Mouse (Mus musculus): ENCODE measurements around the gene Dyrk1a. TPM values are rescaled to one million over a fixed set of nuclear protein-coding genes. Genes with fewer than 3 reads are reported as not detected.

Dyrk1a gene
- 9.0 and 10.3 TPM in 2 replicates for polyA plus RNA-seq (2016; fragmentation: Nextera tagmentation; extraction: Ambion mirVana)

DNA sequence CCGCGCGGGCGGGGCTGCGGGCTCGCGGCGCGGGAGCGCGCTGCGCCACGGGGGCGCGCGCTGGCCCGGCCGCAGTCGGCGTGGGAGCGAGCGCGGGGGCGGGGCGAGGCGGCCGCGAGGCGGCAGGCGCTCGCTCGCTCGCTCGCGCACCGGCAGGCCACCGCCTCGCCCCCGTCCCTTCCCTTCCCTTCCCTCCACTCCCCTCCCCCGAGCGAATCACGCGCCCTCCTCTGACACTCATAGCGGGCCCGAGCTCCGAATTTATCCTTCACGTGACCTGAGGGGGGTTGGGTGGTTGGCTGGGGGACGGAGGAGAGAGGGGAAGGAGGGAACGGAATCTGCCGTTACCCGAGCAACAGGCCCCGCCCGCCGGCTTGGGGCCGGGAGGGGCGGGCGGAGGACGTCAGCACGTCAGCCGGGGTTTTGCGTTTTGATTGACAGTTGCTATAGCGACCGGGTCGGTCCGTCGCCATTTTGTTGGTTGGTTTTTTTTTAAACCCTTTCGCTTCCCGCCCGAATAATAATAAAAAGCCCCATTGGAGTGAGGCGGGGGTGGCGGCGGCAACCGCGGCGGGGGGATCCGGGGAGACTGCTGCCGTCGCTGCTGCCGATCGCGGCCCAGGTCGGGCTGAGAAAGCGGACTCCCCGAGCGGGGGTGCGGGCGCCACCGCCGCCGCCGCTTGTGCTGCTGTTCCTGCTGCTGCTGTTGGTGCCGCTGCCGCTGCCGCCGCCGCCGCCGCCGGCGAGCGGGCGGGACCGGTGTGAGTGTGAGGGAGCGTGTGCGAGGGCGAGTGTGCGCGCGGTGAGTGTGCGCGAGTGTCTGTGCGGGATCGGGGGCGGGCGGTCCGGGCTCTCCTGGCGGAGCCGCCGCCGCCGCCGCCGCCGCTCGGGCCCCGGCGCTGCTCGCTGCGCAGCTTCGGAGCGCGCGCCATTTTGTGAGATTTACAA is at the start of gene Dyrk1a:
Gene Dyrk1a, plus strand, starts transcription at position 782 of the 948 bp plus-strand sequence.
- WGBS = under 1% methylated on average over 98 of the region's 133 CpGs
- Histone ChIP-seq H3K9ac (peak within 1 kb of the TSS; percentile 100), H3K27me3 (no peaks in the 10 kb centered on the region), H3K27ac (peak within 1 kb of the TSS; percentile 100), H3K4me1 (peaks cover 16% of the 10 kb centered on the region), H3K4me2 (replicated peaks) (peak within 1 kb of the TSS; percentile 71), H3K4me3 (peak within 1 kb of the TSS; percentile 93), H3K36me3 (no peaks in the 10 kb centered on the region), H3K9me3 (no peaks in the 10 kb centered on the region)
- peak; percentile 90 for ATAC-seq (ENCODE audit: insufficient number of reproducible peaks, insufficient read depth, low FRiP score, low TSS enrichment)

DNA sequence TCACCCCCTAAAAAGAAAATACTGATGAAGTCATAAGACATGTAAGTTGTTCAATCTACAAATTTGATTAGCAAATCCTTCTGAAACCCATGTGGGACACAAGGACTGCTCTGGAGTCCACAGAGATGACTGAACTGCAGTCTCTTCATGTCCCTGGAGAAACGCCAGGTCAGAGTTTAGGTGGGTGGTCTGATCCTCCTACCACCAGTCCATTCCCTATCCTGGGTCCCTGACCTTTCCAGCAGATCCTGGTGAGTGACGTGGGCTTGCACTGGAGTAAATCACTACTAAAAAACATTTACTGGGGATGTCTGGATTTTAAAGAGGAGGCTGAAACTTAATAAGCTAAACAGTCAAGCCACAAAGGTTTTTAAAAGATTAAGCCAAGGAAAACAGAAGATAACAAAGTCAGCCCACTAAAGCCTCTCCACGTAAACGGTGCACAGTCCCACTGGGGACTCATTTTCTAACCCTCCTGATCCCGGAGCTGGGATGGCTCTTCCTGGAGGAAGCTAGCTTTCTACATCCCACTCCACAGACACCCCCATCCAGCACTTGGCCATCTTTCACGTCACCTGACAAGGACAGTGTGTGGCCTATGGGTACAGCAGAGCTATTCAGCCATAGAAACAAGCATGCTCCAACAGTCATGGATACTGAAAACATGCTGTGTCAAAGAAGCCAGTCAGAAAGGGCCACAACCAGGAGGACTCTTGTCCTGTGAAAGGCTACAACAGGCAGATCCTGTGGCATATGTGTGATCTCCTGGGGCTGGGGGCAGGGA is 46.0 kb upstream of the Dyrk1a start:
- H3K27me3 ChIP-seq = no peaks in the 10 kb centered on the region
- no peaks in the 10 kb centered on the region for H3K36me3 ChIP-seq
- H3K27ac ChIP-seq = no peak overlapping the region
- WGBS = 61% methylated on average over 6 of the region's 6 CpGs
- no peak overlapping the region for H3K4me2 ChIP-seq (replicated peaks)
- peaks cover 26% of the 10 kb centered on the region for H3K4me1 ChIP-seq
- no peak overlapping the region for H3K4me3 ChIP-seq
- no peaks in the 10 kb centered on the region for H3K9me3 ChIP-seq
- ATAC-seq (ENCODE audit: insufficient number of reproducible peaks, insufficient read depth, low FRiP score, low TSS enrichment) = no peak
- peak overlapping the region; percentile 24; the same call in 1 of the 2 replicates for H3K9ac ChIP-seq

GRCm38 (mm10) chr16:94524691-94525090 is 45.1 kb upstream of the Dyrk1a start:
- no peak overlapping the region for H3K27ac ChIP-seq
- no peaks in the 10 kb centered on the region for H3K27me3 ChIP-seq
- ATAC-seq (ENCODE audit: insufficient number of reproducible peaks, insufficient read depth, low FRiP score, low TSS enrichment) = no peak
- H3K4me3 ChIP-seq = no peak overlapping the region
- H3K9ac ChIP-seq = no peak overlapping the region
- H3K36me3 ChIP-seq = no peaks in the 10 kb centered on the region
- H3K9me3 ChIP-seq = no peaks in the 10 kb centered on the region
- 72% methylated on average over 9 of the region's 9 CpGs for WGBS
- no peak overlapping the region for H3K4me2 ChIP-seq (replicated peaks)
- peaks cover 22% of the 10 kb centered on the region for H3K4me1 ChIP-seq

GRCm38 (mm10) chr16:94525955-94526343 is 43.9 kb upstream of the Dyrk1a start:
- WGBS = under 1% methylated on average over 24 of the region's 24 CpGs
- ATAC-seq (ENCODE audit: insufficient number of reproducible peaks, insufficient read depth, low FRiP score, low TSS enrichment) = peak; percentile 68
- Histone ChIP-seq H3K27me3 (no peaks in the 10 kb centered on the region), H3K36me3 (no peaks in the 10 kb centered on the region), H3K4me1 (peaks cover 22% of the 10 kb centered on the region), H3K9ac (peak overlapping the region; percentile 79), H3K9me3 (no peaks in the 10 kb centered on the region), H3K4me3 (peak overlapping the region; percentile 81), H3K27ac (peak overlapping the region; percentile 94), H3K4me2 (replicated peaks) (peak overlapping the region; percentile 68)

DNA sequence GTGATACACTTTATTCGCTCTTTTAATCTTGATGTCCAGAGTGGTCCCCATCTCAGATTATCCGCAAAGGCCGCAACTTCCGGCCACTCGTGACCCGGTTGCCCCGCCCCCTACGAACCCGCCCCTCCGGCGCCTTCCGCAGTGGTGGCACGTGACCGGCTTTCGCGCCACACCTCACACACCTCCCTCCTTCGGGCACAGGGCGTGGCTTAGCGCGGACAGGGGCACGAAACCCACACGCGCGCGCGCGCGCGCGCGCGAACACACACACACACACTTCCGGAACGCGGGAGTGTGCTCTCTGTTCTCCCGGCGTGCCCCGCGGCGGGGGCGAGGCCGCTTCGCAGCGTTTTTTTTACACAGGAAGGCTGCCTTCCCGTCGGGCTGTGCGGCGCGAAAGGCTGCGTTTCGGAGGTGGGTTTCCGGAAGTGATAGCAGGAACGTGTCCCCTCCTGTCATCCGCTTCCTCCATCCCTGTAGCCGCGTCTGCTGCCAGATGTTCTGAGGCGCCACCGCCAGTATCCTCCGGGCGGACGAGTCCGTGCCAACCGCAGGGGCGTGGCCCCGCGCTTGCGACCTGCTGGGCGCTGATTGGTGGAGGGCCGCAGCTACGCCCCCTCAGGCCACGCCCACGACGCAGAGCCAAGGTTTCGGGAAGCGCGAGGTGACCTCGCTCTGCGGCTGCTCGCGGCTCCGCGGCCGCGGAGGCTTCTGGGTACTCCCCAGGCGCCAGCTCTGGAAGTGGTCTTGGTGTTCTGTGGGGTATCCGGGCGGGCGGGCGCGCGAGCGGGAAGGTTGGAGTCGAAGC is 43.3 kb upstream of the Dyrk1a start, which contains the start of gene Vps26c:
Gene Vps26c, minus strand, starts transcription at position 487 of the 808 bp plus-strand sequence.
- ATAC-seq (ENCODE audit: insufficient number of reproducible peaks, insufficient read depth, low FRiP score, low TSS enrichment) = peak; percentile 92
- Histone ChIP-seq H3K27me3 (no peaks in the 10 kb centered on the region), H3K4me3 (peak within 1 kb of the TSS; percentile 81), H3K4me2 (replicated peaks) (peak within 1 kb of the TSS; percentile 68), H3K4me1 (peaks cover 22% of the 10 kb centered on the region), H3K9ac (peak within 1 kb of the TSS; percentile 79), H3K27ac (peak within 1 kb of the TSS; percentile 94), H3K9me3 (no peaks in the 10 kb centered on the region), H3K36me3 (no peaks in the 10 kb centered on the region)
- WGBS = under 1% methylated on average over 93 of the region's 93 CpGs

DNA sequence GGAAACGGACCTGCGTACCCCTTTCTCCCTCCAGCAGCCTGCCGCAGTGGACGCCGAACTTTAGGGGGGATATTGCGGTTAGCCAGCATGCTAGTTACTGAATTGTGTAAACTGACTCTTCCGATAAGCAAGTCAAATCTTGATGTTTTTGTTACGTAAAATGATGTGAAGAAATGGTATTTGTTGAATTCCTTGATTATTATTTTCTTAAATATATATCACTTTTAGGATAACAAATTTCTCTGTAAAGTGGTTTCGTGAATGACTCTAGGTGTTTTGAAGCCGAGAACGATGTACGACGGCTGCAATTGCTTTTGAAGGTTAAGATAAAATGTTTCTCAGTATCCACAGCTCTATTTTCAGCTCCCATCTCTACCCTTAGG is 42.7 kb upstream of the Dyrk1a start:
- ATAC-seq (ENCODE audit: insufficient number of reproducible peaks, insufficient read depth, low FRiP score, low TSS enrichment) = no peak
- peak overlapping the region; percentile 79 for H3K9ac ChIP-seq
- peak overlapping the region; percentile 61 for H3K4me2 ChIP-seq (replicated peaks)
- WGBS = 10% methylated on average over 13 of the region's 13 CpGs
- H3K4me3 ChIP-seq = peak overlapping the region; percentile 81
- H3K27ac ChIP-seq = peak overlapping the region; percentile 94
- H3K4me1 ChIP-seq = peaks cover 22% of the 10 kb centered on the region
- no peaks in the 10 kb centered on the region for H3K27me3 ChIP-seq
- H3K36me3 ChIP-seq = no peaks in the 10 kb centered on the region
- H3K9me3 ChIP-seq = no peaks in the 10 kb centered on the region

DNA sequence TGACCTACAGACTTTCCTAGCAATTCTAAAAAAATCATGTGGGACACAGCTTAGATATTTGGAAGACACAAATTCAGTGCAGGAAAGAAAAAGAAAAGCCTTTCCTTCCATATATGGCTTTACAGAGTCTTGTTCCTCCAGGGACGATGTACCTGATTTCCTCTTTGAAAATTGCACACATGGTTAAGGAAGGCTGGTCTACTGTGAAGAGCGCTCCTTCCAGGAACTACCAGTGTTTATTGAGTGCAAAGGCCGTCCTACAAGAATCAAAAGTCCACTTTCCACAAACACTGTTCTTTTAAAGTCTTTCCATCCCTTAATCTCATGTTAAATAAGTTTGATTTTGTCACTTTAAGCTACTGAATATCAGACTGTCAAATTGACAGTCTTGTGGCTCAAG is 42.3 kb upstream of the Dyrk1a start:
- no peak for ATAC-seq (ENCODE audit: insufficient number of reproducible peaks, insufficient read depth, low FRiP score, low TSS enrichment)
- H3K27me3 ChIP-seq = no peaks in the 10 kb centered on the region
- peak overlapping the region; percentile 61 for H3K4me2 ChIP-seq (replicated peaks)
- peak overlapping the region; percentile 81 for H3K4me3 ChIP-seq
- H3K9me3 ChIP-seq = no peaks in the 10 kb centered on the region
- peak overlapping the region; percentile 94 for H3K27ac ChIP-seq
- peak overlapping the region; percentile 79; the same call in 1 of the 2 replicates for H3K9ac ChIP-seq
- H3K36me3 ChIP-seq = no peaks in the 10 kb centered on the region
- WGBS = 63% methylated on average over 3 of the region's 3 CpGs
- peaks cover 22% of the 10 kb centered on the region for H3K4me1 ChIP-seq

GRCm38 (mm10) chr16:94531268-94531667 is 38.5 kb upstream of the Dyrk1a start:
- Histone ChIP-seq H3K36me3 (no peaks in the 10 kb centered on the region), H3K4me1 (peaks cover 8% of the 10 kb centered on the region; the same call in 1 of the 2 replicates), H3K27me3 (no peaks in the 10 kb centered on the region), H3K27ac (no peak overlapping the region), H3K4me2 (replicated peaks) (no peak overlapping the region), H3K9ac (no peak overlapping the region), H3K9me3 (no peaks in the 10 kb centered on the region), H3K4me3 (no peak overlapping the region)
- no peak for ATAC-seq (ENCODE audit: insufficient number of reproducible peaks, insufficient read depth, low FRiP score, low TSS enrichment)
- whole genome bisulfite sequencing = 78% methylated on average over 4 of the region's 4 CpGs

GRCm38 (mm10) chr16:94533679-94534078 is 36.1 kb upstream of the Dyrk1a start:
- no peak for ATAC-seq (ENCODE audit: insufficient number of reproducible peaks, insufficient read depth, low FRiP score, low TSS enrichment)
- WGBS = 75% methylated on average over 6 of the region's 6 CpGs
- H3K4me3 ChIP-seq = no peak overlapping the region

DNA sequence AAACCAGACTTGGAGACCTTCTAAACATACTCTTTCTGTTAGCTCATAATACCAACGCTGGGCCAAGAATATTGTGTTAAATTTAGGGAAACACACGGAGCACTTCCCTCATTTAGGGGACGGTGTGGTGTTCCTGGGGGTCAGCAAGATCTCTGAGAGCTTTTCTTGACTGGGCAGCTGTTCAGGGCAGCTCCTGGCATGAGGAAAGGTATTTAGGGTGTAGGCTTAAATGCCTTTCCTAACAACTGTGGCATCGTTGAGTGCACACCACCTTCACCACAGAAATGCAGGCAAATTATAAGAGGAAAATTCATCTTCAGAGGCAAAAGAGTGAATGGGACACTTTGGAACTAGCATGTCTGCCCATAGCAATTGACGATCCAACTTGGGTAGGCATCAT is 34.1 kb upstream of the Dyrk1a start:
- H3K36me3 ChIP-seq = no peaks in the 10 kb centered on the region
- H3K27ac ChIP-seq = no peak overlapping the region
- H3K27me3 ChIP-seq = no peaks in the 10 kb centered on the region
- no peak for ATAC-seq (ENCODE audit: insufficient number of reproducible peaks, insufficient read depth, low FRiP score, low TSS enrichment)
- 84% methylated on average over 5 of the region's 5 CpGs for WGBS
- H3K9me3 ChIP-seq = no peaks in the 10 kb centered on the region
- no peak overlapping the region for H3K4me3 ChIP-seq
- H3K4me1 ChIP-seq = peaks cover 8% of the 10 kb centered on the region; the same call in 1 of the 2 replicates
- no peak overlapping the region for H3K4me2 ChIP-seq (replicated peaks)
- no peak overlapping the region for H3K9ac ChIP-seq

More at GRCm38 (mm10) chr16:94533679-94534078, 36.1 kb upstream of the Dyrk1a start:
- no peaks in the 10 kb centered on the region for H3K9me3 ChIP-seq
- no peak overlapping the region for H3K9ac ChIP-seq
- no peaks in the 10 kb centered on the region for H3K36me3 ChIP-seq
- no peak overlapping the region for H3K4me2 ChIP-seq (replicated peaks)
- peaks cover 8% of the 10 kb centered on the region; the same call in 1 of the 2 replicates for H3K4me1 ChIP-seq
- no peak overlapping the region for H3K27ac ChIP-seq
- no peaks in the 10 kb centered on the region for H3K27me3 ChIP-seq
